Mouse (Mus musculus): ENCODE results near the gene Olfr1281.

Gene Olfr1281

DNA sequence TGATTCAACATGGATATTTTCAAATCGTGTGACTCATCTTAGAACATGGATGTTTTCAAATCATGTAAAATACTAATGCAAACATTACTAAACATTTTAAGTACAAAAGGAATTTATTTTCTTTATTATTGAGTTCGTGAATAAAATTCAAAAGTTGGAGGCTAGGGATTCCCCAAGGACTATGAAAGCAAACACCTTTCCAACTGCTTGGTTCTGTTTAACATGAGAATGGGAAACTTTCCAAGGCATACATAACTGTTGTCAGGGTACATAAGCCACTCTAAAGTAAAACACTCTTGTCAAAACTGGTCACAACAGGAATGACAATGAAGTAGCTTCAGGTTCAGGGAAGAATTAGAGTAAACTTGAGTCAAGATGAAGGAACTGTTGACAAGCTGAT is at the start of gene Olfr1281:
Gene Olfr1281 (plus strand): TSS at position 301 of the 400 bp plus-strand sequence.
- in situ Hi-C loops (cut with MboI, MseI) = no loop called here

DNA sequence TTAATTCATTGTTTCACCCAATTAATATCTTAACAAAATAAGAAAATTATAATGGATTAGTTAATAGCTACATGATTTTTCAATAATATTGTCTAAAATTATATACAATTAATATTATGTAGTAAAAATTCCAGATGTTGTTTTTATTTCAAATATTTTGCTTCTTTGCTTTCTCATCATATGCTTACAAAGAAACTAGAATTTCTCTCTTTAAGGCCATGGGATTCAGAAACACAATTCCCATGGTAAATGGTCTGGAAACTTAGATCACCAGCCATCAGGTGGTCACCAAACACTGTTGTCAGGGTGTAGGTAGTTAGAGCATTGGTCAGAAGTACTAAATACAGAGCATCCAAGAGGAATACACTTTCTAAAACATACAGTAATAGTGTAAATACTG is 36.5 kb upstream of the Olfr1281 start, which contains the start of gene Olfr1278:
Gene Olfr1278 (plus strand): TSS at position 301 of the 400 bp plus-strand sequence.
- in situ Hi-C loops (cut with MboI, MseI) = loop anchor here (10.0 kb wide), 1 partner anchor 1055 kb away; no protein-coding TSS in a partner anchor

DNA sequence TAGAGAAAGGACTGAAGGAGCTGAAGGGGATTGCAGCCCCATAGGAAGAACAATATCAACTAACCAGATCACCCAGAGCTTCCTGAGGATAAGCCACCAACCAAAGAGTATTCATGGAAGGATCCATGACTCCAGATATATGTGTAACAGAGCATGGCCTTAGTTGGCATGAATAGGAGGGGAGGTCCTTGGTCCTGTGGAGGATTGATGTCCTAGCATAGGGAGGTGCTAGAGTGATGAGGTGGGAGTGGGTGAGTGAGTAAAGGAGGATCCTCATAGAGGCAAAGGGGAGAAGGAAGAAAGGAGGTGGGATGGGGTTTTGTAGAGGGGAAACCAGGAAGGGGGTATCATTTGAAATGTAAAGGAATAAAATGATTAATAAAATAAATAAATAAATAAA is 27.8 kb upstream of the Olfr1281 start:
- in situ Hi-C loops (cut with MboI, MseI) = loop anchor here (10.0 kb wide), 1 partner anchor 1046 kb away; no protein-coding TSS in a partner anchor

DNA sequence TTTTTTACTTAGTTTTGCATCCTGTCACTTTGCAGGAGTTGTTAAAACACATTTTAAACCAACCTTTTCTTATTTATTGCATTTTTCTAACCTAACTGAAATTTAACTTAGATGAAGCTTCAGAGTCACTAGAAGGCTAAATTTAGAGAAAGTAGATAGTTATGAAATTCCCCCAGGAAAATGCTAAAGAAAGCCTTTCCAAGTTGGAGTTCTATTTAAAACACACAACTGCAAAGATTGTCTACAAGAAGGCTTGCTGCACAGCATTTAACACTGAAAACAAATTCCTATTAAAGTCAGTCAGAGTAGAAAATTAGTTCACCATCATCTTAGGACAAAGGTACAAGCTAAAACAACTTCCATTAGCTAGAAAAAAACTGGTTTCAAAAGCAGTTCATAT is 25.9 kb upstream of the Olfr1281 start, which contains the start of gene Olfr1279:
Gene Olfr1279 (plus strand): TSS at position 262 of the 400 bp plus-strand sequence.
- in situ Hi-C loops (cut with MboI, MseI) = no loop called here

DNA sequence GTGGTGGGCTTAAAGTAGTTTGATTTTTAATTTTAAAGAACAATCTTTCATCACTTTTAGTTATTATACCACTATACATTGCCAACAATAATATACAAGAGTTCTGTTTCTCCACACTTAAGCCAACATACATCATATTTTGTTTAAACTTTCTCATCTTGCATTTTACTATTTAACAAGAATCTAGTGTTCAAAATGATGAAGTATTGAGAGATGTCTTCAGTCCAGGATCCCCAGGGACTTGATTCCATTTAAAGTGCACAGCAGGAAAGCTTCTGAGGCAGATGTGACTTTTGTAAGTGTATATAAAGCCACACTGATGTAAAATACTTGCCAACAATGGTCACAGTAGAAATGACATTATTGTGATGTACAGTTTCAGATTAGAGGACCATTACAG is 12.6 kb upstream of the Olfr1281 start, which contains the start of gene Olfr1280:
Gene Olfr1280 (plus strand): TSS at position 301 of the 400 bp plus-strand sequence.
- in situ Hi-C loops (cut with MboI, MseI) = no loop called here

DNA sequence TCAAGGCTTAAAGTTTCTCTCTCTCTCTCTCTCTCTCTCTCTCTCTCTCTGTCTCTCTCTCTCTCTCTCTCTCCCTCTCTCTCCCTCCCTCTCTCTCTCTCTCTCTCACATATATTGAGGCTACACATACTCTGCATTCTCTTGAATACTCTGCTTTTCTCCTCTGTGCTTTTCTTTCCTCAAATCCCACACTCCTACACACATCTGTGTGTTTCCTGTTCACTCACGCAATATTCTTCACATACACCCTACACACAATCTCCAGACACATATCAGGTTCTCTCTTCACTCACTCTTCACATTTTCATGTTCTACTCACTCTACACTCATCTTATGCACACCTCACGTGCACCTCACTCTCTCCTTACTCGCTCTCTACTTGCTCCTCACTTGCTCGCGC is 7.4 kb downstream of the Olfr1281 start:
- in situ Hi-C loops (cut with MboI, MseI) = loop anchor here (5.0 kb wide), 1 partner anchor 84 kb away; no protein-coding TSS in a partner anchor

DNA sequence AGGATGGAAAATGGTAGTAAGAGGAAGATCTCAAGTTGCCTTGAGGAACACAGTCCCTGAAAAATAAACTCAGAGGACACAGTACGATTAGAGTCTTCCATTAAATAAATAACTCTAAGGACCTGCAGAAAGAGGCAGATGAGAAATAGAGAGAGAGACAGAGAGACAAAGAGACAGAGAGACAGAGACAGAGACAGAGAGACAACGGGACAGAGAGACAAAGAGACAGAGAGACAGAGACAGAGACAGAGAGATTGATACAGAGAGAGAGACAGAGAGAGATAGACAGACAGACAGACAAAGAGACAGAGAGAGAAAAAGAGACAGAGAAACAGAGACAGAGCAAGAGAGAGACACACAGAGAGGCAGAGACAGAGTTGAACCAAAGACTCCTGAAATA is 9.7 kb downstream of the Olfr1281 start, which contains the start of gene Olfr1282:
Gene Olfr1282 (minus strand): TSS at position 101 of the 400 bp plus-strand sequence.
- in situ Hi-C loops (cut with MboI, MseI) = no loop called here

DNA sequence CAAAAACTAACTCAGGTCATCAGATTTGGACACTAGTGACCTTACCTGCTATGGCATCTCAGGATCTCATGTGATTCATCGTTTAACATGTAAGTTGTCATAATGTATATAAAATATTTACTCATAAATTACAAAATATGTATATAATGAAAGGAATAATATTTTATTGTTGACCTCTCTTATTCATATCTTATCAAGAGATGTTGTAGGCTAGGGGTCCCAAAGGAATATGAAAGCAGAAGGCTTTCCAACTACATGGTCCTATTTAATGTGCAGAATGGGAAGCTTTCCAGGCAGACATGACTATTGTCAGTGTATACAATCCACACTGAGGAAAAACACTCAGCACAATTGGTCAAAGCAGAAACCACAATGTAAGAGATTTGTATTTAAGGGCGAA is 40.2 kb downstream of the Olfr1281 start, which contains the start of gene Olfr1283:
Gene Olfr1283 (plus strand): TSS at position 301 of the 400 bp plus-strand sequence.
- in situ Hi-C loops (cut with MboI, MseI) = loop anchor here (5.0 to 10.0 kb wide), 2 partner anchors 49 to 1092 kb away; no protein-coding TSS in a partner anchor

DNA sequence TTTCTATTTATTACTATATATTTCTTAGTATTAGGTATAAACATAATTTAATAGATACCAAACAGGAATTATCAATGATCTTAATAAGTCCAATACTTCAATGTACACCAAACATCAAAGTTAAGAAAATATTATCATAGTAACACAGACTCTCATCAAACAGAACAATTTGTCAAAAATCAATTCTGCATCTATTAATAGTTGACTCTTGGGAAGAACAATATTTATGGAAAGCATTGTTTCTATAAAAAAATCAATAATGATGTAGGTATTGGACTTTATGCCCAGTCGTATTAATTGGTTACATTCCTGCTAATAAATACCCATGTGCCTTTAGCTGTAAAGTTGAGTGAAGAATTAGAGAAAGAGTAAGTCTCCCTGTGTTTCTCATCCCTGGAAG is 48.9 kb downstream of the Olfr1281 start, which contains the start of gene Olfr1284:
Gene Olfr1284 (plus strand): TSS at position 301 of the 400 bp plus-strand sequence.
- in situ Hi-C loops (cut with MboI, MseI) = no loop called here

All from T-helper 1 cell (primary cell).